Mouse (Mus musculus) liver, embryonic 16.5 days (tissue): ENCODE measurements around the gene Trmt61a. TPM values are rescaled to one million over a fixed set of nuclear protein-coding genes. Genes with fewer than 3 reads are reported as not detected.
A peak's percentile ranks its signal among the peaks of the same experiment; 100 is the strongest.

Experiments used
- ATAC-seq: fragments of 200-750 bp; cut with Nextera tagmentation; 2 replicates; pipeline ENCODE4 v1.8.0; 2017; ENCODE audit warnings: low read depth, mild to moderate bottlenecking, moderate number of reproducible peaks, moderate library complexity
- H3K27ac ChIP-seq: fragments of 300-500 bp; sonication (generic); 2 replicates; pipeline ENCODE4 v1.5.1; 2014; ENCODE audit warnings: mild to moderate bottlenecking, low read length
- H3K27me3 ChIP-seq: fragments of 300-500 bp; sonication (generic); 2 replicates; pipeline ENCODE4 v1.6.1; 2014; ENCODE audit warnings: low read depth, low read length, mixed read lengths; ENCODE audit not compliant: control insufficient read depth, insufficient read depth
- H3K36me3 ChIP-seq: fragments of 300-500 bp; sonication (generic); 2 replicates; pipeline ENCODE4 v1.6.1; 2014; ENCODE audit warnings: mild to moderate bottlenecking; ENCODE audit not compliant: control insufficient read depth, insufficient read depth
- H3K4me1 ChIP-seq: fragments of 300-500 bp; sonication (generic); 2 replicates; pipeline ENCODE4 v1.6.1; 2014; ENCODE audit warnings: low read depth, low read length, mixed read lengths; ENCODE audit not compliant: control insufficient read depth
- H3K4me2 ChIP-seq: fragments of 300-500 bp; sonication (generic); 2 replicates; pipeline ENCODE4 v1.6.1; 2014; ENCODE audit warnings: low read depth, low read length, mixed read lengths
- H3K4me3 ChIP-seq: fragments of 300-500 bp; sonication (generic); 2 replicates; pipeline ENCODE4 v1.5.1; 2014; ENCODE audit warnings: low read depth, mild to moderate bottlenecking, low read length
- H3K9ac ChIP-seq: fragments of 300-500 bp; sonication (generic); 2 replicates; pipeline ENCODE4 v1.6.1; 2014; ENCODE audit warnings: low read depth, low read length
- H3K9me3 ChIP-seq: fragments of 300-500 bp; sonication (generic); replicated peaks from 2 replicates; pipeline ENCODE4 v1.6.1; 2016; ENCODE audit warnings: low read length; ENCODE audit not compliant: control insufficient read depth
- WGBS: fragments of 180-500 bp; shearing (Covaris S2); extraction: QIAGEN DNeasy Blood & Tissue Kit; methylation state at CpG from one replicate; pipeline ENCODE4 v1.1.7; 2014; ENCODE audit not compliant: insufficient replicate concordance; 5-methylcytosine and 5-hydroxymethylcytosine counted together
- polyA plus RNA-seq: library from polyadenylated mRNA; unstranded; fragments of >200 nt; fragmentation: Nextera tagmentation; extraction: Ambion mirVana; gene quantifications from 2 replicates; pipeline ENCODE4 v1.2.1, GENCODE M21; 2015

The Trmt61a gene
- polyA plus RNA-seq, 1 experiment from 2014 or later, result 4.6 TPM

GRCm38 (mm10) chr12:111663228-111664143 is 14.4 kb upstream of the Trmt61a start:
- Histone ChIP-seq H3K36me3 (no peaks in the 10 kb centered on the region), H3K4me1 (peaks cover under 1% of the 10 kb centered on the region), H3K4me2 (no peak overlapping the region), H3K4me3 (no peak overlapping the region), H3K27ac (no peak overlapping the region), H3K9ac (no peak overlapping the region), H3K27me3 (no peaks in the 10 kb centered on the region), H3K9me3 (no peaks in the 10 kb centered on the region)
- no peak; the same call in 1 of the 2 replicates for ATAC-seq
- 66% methylated on average over 17 of the region's 17 CpGs for WGBS

DNA sequence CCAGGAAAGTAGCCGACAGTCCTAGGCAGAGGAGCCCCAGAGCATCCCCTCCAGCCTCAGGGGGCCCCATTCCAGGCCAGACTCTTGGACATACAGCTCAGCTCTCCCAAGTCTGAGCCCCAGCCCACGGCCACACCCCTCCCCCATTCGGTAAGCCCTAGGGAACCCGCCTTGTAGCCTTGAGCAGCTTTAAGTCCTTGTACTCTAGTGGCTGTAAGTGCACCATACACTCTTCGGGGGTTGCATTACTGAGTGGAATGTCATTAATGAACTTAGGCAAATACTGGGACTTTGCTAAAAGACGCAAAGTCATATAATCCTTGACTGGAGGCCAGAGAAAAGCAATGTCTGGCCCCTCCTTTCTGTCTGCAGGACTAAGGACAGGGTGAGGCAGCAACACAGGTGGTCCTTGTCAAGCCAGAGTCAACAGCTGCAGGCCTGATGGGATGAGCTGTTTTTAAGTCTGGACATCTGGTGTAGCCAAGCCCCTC is 13.7 kb upstream of the Trmt61a start:
- H3K36me3 ChIP-seq, result no peaks in the 10 kb centered on the region
- H3K27ac ChIP-seq, result no peak overlapping the region
- peaks cover 5% of the 10 kb centered on the region; the same call in 1 of the 2 replicates for H3K27me3 ChIP-seq
- no peak overlapping the region for H3K4me2 ChIP-seq
- WGBS, result 62% methylated on average over 6 of the region's 6 CpGs
- H3K4me3 ChIP-seq, result no peak overlapping the region
- H3K9ac ChIP-seq, result no peak overlapping the region
- no peaks in the 10 kb centered on the region for H3K9me3 ChIP-seq
- no peak for ATAC-seq
- peaks cover 7% of the 10 kb centered on the region for H3K4me1 ChIP-seq

- no peak overlapping the region for H3K9ac ChIP-seq
- no peaks in the 10 kb centered on the region for H3K36me3 ChIP-seq
- H3K4me1 ChIP-seq, result peaks cover 7% of the 10 kb centered on the region
- peaks cover 14% of the 10 kb centered on the region for H3K27me3 ChIP-seq
- no peak for ATAC-seq
- no peak overlapping the region for H3K4me3 ChIP-seq
- WGBS, result 71% methylated on average over 13 of the region's 13 CpGs
- H3K9me3 ChIP-seq, result no peaks in the 10 kb centered on the region
- H3K4me2 ChIP-seq, result no peak overlapping the region
- H3K27ac ChIP-seq, result no peak overlapping the region
These were observed 12.6 kb upstream of the Trmt61a start for GRCm38 (mm10) chr12:111665041-111665880.

DNA sequence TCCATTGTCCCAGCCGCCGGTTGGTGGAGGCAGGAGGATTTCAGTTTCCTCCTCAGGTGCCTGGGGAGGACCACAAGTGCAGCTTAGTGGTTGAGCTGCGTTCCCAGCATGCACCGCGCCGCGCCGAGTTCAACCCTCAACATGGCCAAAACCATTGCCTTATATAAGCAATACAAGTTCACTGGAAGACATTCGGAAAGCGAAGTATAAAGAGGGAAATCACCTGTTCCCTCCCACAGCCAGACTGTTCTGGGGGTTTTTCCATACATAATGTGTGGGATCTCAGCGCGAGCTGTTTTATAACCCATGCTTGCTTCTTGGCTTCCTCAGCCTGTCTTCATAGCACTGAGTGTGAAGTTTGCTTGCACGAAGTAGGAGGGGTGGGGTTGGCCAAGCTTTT is 11.5 kb upstream of the Trmt61a start:
- Histone ChIP-seq H3K4me2 (no peak overlapping the region), H3K9ac (no peak overlapping the region), H3K36me3 (no peaks in the 10 kb centered on the region), H3K4me3 (no peak overlapping the region), H3K4me1 (peaks cover 8% of the 10 kb centered on the region), H3K27me3 (peaks cover 25% of the 10 kb centered on the region), H3K27ac (no peak overlapping the region), H3K9me3 (no peaks in the 10 kb centered on the region)
- WGBS, result 74% methylated on average over 13 of the region's 13 CpGs
- ATAC-seq, result no peak

GRCm38 (mm10) chr12:111667421-111667820 is 10.5 kb upstream of the Trmt61a start:
- Histone ChIP-seq H3K36me3 (no peaks in the 10 kb centered on the region), H3K4me3 (no peak overlapping the region), H3K27ac (no peak overlapping the region), H3K4me1 (peaks cover 15% of the 10 kb centered on the region), H3K27me3 (peaks cover 36% of the 10 kb centered on the region), H3K4me2 (no peak overlapping the region), H3K9me3 (no peaks in the 10 kb centered on the region), H3K9ac (no peak overlapping the region)
- ATAC-seq, result no peak
- WGBS, result 74% methylated on average over 5 of the region's 5 CpGs

- H3K9ac ChIP-seq, result peak overlapping the region; percentile 51
- H3K4me1 ChIP-seq, result peaks cover 15% of the 10 kb centered on the region
- H3K9me3 ChIP-seq, result no peaks in the 10 kb centered on the region
These were observed 9.4 kb upstream of the Trmt61a start for GRCm38 (mm10) chr12:111668457-111668912.

GRCm38 (mm10) chr12:111669000-111669788 is 8.7 kb upstream of the Trmt61a start:
- H3K4me3 ChIP-seq, result no peak overlapping the region
- peak; percentile 12 for ATAC-seq
- H3K4me2 ChIP-seq, result peak overlapping the region; percentile 57
- 61% methylated on average over 23 of the region's 23 CpGs for WGBS
- H3K9me3 ChIP-seq, result no peaks in the 10 kb centered on the region
- H3K4me1 ChIP-seq, result peaks cover 15% of the 10 kb centered on the region
- no peaks in the 10 kb centered on the region for H3K36me3 ChIP-seq
- peak overlapping the region; percentile 62 for H3K27ac ChIP-seq
- H3K9ac ChIP-seq, result peak overlapping the region; percentile 51; the same call in 1 of the 2 replicates
- peaks cover 53% of the 10 kb centered on the region for H3K27me3 ChIP-seq

More at GRCm38 (mm10) chr12:111668457-111668912, 9.4 kb upstream of the Trmt61a start:
- H3K27me3 ChIP-seq, result peaks cover 46% of the 10 kb centered on the region
- H3K4me3 ChIP-seq, result 0 out of 2 replicates have a peak overlapping the region, but pooled peaks have one; percentile 26
- ATAC-seq, result peak; percentile 54
- peak overlapping the region; percentile 57 for H3K4me2 ChIP-seq
- no peaks in the 10 kb centered on the region for H3K36me3 ChIP-seq
- peak overlapping the region; percentile 62 for H3K27ac ChIP-seq
- under 1% methylated on average over 8 of the region's 8 CpGs for WGBS

DNA sequence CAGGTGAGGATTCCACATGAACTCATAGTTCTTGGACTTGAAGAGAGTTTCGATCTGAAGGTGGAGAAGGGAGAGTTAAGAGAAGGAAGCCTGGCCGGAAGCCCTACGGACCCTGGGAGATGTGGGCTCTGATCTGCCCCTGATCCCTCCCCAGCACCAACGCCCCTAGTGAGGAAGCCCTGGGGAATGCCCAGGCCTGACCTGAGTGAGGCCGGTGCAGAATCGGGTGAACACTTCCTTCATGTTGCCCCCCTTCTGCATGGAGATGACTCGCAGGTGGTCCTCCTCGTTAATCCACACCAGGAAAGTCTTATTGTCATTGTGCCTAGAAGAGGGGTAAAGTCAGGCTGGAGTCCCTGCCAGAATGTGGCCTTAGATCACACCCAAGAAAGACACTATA is 7.9 kb upstream of the Trmt61a start:
- peaks cover 15% of the 10 kb centered on the region for H3K4me1 ChIP-seq
- H3K4me3 ChIP-seq, result no peak overlapping the region
- WGBS, result 44% methylated on average over 8 of the region's 8 CpGs
- no peak overlapping the region for H3K4me2 ChIP-seq
- no peak overlapping the region for H3K27ac ChIP-seq
- H3K36me3 ChIP-seq, result no peaks in the 10 kb centered on the region
- no peak for ATAC-seq
- no peak overlapping the region for H3K9ac ChIP-seq
- peaks cover 54% of the 10 kb centered on the region for H3K27me3 ChIP-seq
- no peaks in the 10 kb centered on the region for H3K9me3 ChIP-seq
